In the genomic region with DNA sequence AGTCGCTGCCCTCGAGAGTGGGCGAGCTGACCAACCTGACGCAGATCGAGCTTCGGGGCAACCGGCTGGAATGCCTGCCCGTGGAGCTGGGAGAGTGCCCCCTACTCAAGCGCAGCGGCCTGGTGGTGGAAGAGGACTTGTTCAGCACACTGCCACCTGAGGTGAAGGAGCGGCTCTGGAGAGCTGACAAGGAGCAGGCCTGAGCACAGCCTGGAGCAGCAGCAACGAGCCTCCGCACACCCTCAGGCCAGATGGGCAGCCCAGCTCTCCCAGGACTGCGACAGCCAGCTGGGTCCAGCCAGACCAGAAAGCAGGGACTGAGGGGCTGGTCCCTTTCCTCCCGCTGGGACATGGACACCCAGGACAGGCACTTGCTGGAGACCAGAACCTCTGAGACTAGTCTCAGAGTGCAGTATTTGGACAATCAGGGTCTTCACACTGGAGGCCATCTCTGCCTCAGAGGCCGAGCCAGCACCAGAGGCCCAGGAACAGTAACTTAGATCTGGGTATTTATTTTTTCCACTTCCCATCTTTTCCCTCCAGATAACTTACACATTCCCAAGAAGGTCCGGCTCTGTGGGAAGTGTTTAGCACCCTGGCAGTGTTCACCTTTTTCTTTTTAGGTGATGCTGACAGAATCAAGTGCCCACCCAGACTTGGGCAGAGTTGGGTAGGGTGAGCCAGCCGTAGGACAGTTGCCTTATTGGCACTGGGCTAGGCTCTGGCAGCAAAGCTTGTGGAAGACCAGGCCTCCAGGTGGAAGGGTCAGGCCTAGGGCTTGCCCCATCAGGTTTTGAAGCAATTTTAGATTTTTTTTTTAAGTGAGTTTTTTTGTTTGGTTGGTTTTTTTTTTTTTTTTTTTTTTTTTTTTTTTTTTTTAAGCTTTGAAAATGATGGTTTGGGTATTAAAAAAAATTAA, we compare ENCODE assay signal across 12 mouse cellular contexts. TPM values are rescaled to one million over a fixed set of nuclear protein-coding genes. Genes with fewer than 3 reads are reported as not detected.
DNase-seq lines count a peak whose midpoint lies in the region; ATAC-seq and TF ChIP-seq lines count a peak whose summit lies in the region.
"Had no signal": no experiment of that assay in that cellular context is flagged by ENCODE, and none has a peak within 500 bp of the region (broad histone marks: within the 10 kb centered on the region; RNA-seq: fewer than 3 reads in every experiment).

No protein-coding gene starts in this region.

- peaks cover 19% of the 10 kb centered on the region for H3K36me3 ChIP-seq in liver, adult 2 months (ENCODE audit: control insufficient read depth, insufficient read depth, low read length)
- H3K36me3 ChIP-seq in liver, postnatal 0 days (replicated peaks; ENCODE audit: insufficient read depth, low read length): peaks cover 53% of the 10 kb centered on the region
- peaks cover 89% of the 10 kb centered on the region for H3K36me3 ChIP-seq in limb, embryonic 10.5 days

- peak overlapping the region; percentile 33 for H3K27ac ChIP-seq in liver, adult 2 months (replicated peaks; ENCODE audit: insufficient read depth, low read depth, low read length)
- no peak overlapping the region for H3K27ac ChIP-seq in liver, postnatal 0 days (ENCODE audit: low read depth)
- 0 out of 2 replicates have a peak overlapping the region, but pooled peaks have one; percentile 2 for H3K27ac ChIP-seq in limb, embryonic 10.5 days
- H3K27ac ChIP-seq: liver, embryonic 12.5 days had no signal

- WGBS in liver, adult 2 months: 87% methylated on average over 18 of the region's 18 CpGs
- 89% methylated on average over 18 of the region's 18 CpGs for WGBS in liver, postnatal 0 days (ENCODE audit: insufficient replicate concordance)
- WGBS in limb, embryonic 10.5 days: 91% methylated on average over 18 of the region's 18 CpGs

- H3K27me3 ChIP-seq in liver, adult 2 months (ENCODE audit: control insufficient read depth, insufficient read depth, low read length): no peaks in the 10 kb centered on the region
- H3K27me3 ChIP-seq in liver, postnatal 0 days (ENCODE audit: insufficient read depth, low read length): no peaks in the 10 kb centered on the region
- no peaks in the 10 kb centered on the region for H3K27me3 ChIP-seq in limb, embryonic 10.5 days (ENCODE audit: low read depth, poor library complexity, severe bottlenecking)
- H3K27me3 ChIP-seq: liver, embryonic 12.5 days had no signal

- H3K4me2 ChIP-seq in liver, postnatal 0 days (ENCODE audit: low read depth, low read length): no peak overlapping the region
- H3K4me2 ChIP-seq: liver, embryonic 12.5 days had no signal

- H3K79me2 ChIP-seq in liver, adult 2 months (ENCODE audit: control insufficient read depth, insufficient read depth, low read length): peaks cover 18% of the 10 kb centered on the region; the same call in 1 of the 2 replicates

- no peak for TF ChIP-seq POLR2A in liver, adult 2 months (IDR thresholded peaks at IDR 0.05; ENCODE audit: extremely low read depth, insufficient read depth, low read length)

- H3K9ac ChIP-seq in liver, adult 2 months (ENCODE audit: low read depth, low read length): peak overlapping the region; percentile 18; the same call in 1 of the 2 replicates
- H3K9ac ChIP-seq in liver, postnatal 0 days (replicated peaks): no peak overlapping the region
- H3K9ac ChIP-seq: liver, embryonic 12.5 days had no signal

- H3K4me1 ChIP-seq in liver, adult 2 months (ENCODE audit: control insufficient read depth, insufficient read depth, low read length): peaks cover 34% of the 10 kb centered on the region
- peaks cover 39% of the 10 kb centered on the region for H3K4me1 ChIP-seq in liver, postnatal 0 days (ENCODE audit: insufficient read depth)
- H3K4me1 ChIP-seq in limb, embryonic 10.5 days: peaks cover 32% of the 10 kb centered on the region

- H3K9me3 ChIP-seq in liver, postnatal 0 days (ENCODE audit: low read length): no peaks in the 10 kb centered on the region
- no peaks in the 10 kb centered on the region for H3K9me3 ChIP-seq in limb, embryonic 10.5 days (replicated peaks)
- H3K9me3 ChIP-seq: G1E; liver, embryonic 12.5 days had no signal

- no peak for TF ChIP-seq CTCF in liver, adult 2 months (IDR thresholded peaks at IDR 0.05; ENCODE audit: low read depth, low read length)
- TF ChIP-seq CTCF in liver, postnatal 0 days (IDR thresholded peaks at IDR 0.05; ENCODE audit: low read depth): no peak

- H3K4me3 ChIP-seq in liver, adult 2 months (ENCODE audit: insufficient read depth, low read depth, low read length): no peak overlapping the region
- no peak overlapping the region for H3K4me3 ChIP-seq in liver, postnatal 0 days (ENCODE audit: low read depth, low read length)
- no peak overlapping the region for H3K4me3 ChIP-seq in limb, embryonic 10.5 days
- H3K4me3 ChIP-seq: erythroblast, embryonic 14.5 days; liver, embryonic 12.5 days had no signal

- no peak for TF ChIP-seq EP300 in liver, postnatal 0 days (IDR thresholded peaks at IDR 0.05; ENCODE audit: low read depth)

- ATAC-seq in liver, postnatal 0 days: no peak
- ATAC-seq: liver, embryonic 12.5 days had no signal

- DNase-seq in heart, adult 11 months: peak; percentile 94
- DNase-seq in heart, postnatal 4 days: no peak
- DNase-seq in liver, adult 2 months (ENCODE audit: extremely low read depth, low read depth, low spot score): no peak
- DNase-seq in liver, postnatal 0 days: no peak
- peak; percentile 45 to 55 for DNase-seq in cerebellum, postnatal 14 days
- no peak for DNase-seq in limb, embryonic 10.5 days (ENCODE audit: low spot score)
- no peak for DNase-seq in spleen, adult 18-20 months

RNA-seq across cellular contexts. Expression of gene Phyhd1, which starts 3.8 kb away (rescaled TPM):
- total RNA-seq in heart, postnatal 4 days (2021): 10 to 100 TPM; 20.6 to 26.0 TPM
- total RNA-seq in liver, adult 2 months (2014; rRNA removed): 87.4 and 97.7 TPM in 2 replicates
- polyA plus RNA-seq in liver, adult 2 months (2012; rRNA removed): 154 and 158 TPM in 2 replicates
- polyA plus RNA-seq in liver, postnatal 0 days (2015; fragmentation: Nextera tagmentation; extraction: Ambion mirVana): 19.3 and 23.2 TPM in 2 replicates
- polyA plus RNA-seq in limb, embryonic 10.5 days (2016; fragmentation: Nextera tagmentation; extraction: Ambion mirVana): 1.4 and 3.3 TPM in 2 replicates

RNA-seq across cellular contexts. Expression of gene Gm28038, which starts 18.7 kb away (rescaled TPM):
- total RNA-seq in heart, postnatal 4 days (2021): 1 to 10 TPM in 1 of 2 experiments, not detected in 1; 4.6 TPM
- total RNA-seq in liver, adult 2 months (2014; rRNA removed): not detected in 2 replicates
- not detected in 2 replicates for polyA plus RNA-seq in liver, adult 2 months (2012; rRNA removed)
- not detected in 2 replicates for polyA plus RNA-seq in liver, postnatal 0 days (2015; fragmentation: Nextera tagmentation; extraction: Ambion mirVana)
- not detected in 2 replicates for polyA plus RNA-seq in limb, embryonic 10.5 days (2016; fragmentation: Nextera tagmentation; extraction: Ambion mirVana)
- total RNA-seq: G1E; neutrophil, adult 5-6 weeks had no signal
- polyA plus RNA-seq: erythroblast, embryonic 14.5 days; G1E; large intestine, adult 2 months; liver, embryonic 12.5 days had no signal

RNA-seq across cellular contexts. Expression of gene Gm28035, which starts 21.8 kb away (rescaled TPM):
- total RNA-seq in heart, postnatal 4 days (2021): 1 to 10 TPM in 1 of 2 experiments, under 1 TPM in 1; 0.88 to 1.5 TPM
- 4.2 and 5.1 TPM in 2 replicates for total RNA-seq in liver, adult 2 months (2014; rRNA removed)
- polyA plus RNA-seq in liver, adult 2 months (2012; rRNA removed): 5.9 and 8.6 TPM in 2 replicates
- polyA plus RNA-seq in liver, postnatal 0 days (2015; fragmentation: Nextera tagmentation; extraction: Ambion mirVana): 0.14 and 0.18 TPM in 2 replicates
- 0.04 and 0.08 TPM in 2 replicates for polyA plus RNA-seq in limb, embryonic 10.5 days (2016; fragmentation: Nextera tagmentation; extraction: Ambion mirVana)
- polyA plus RNA-seq: erythroblast, embryonic 14.5 days had no signal

RNA-seq across cellular contexts. Expression of gene Dolk, which starts 24.0 kb away (rescaled TPM):
- 10 to 100 TPM; 23.6 to 23.7 TPM for total RNA-seq in heart, postnatal 4 days (2021)
- 12.2 and 14.7 TPM in 2 replicates for total RNA-seq in liver, adult 2 months (2014; rRNA removed)
- 20.3 and 20.6 TPM in 2 replicates for polyA plus RNA-seq in liver, adult 2 months (2012; rRNA removed)
- 14.0 and 14.1 TPM in 2 replicates for polyA plus RNA-seq in liver, postnatal 0 days (2015; fragmentation: Nextera tagmentation; extraction: Ambion mirVana)
- polyA plus RNA-seq in limb, embryonic 10.5 days (2016; fragmentation: Nextera tagmentation; extraction: Ambion mirVana): 26.8 and 27.5 TPM in 2 replicates

RNA-seq across cellular contexts. Expression of gene Nup188, which starts 24.0 kb away (rescaled TPM):
- total RNA-seq in heart, postnatal 4 days (2021): 10 to 100 TPM; 28.0 to 34.5 TPM
- 4.1 and 6.2 TPM in 2 replicates for total RNA-seq in liver, adult 2 months (2014; rRNA removed)
- polyA plus RNA-seq in liver, adult 2 months (2012; rRNA removed): 6.0 and 9.6 TPM in 2 replicates
- 6.2 and 7.5 TPM in 2 replicates for polyA plus RNA-seq in liver, postnatal 0 days (2015; fragmentation: Nextera tagmentation; extraction: Ambion mirVana)
- 74.4 and 77.1 TPM in 2 replicates for polyA plus RNA-seq in limb, embryonic 10.5 days (2016; fragmentation: Nextera tagmentation; extraction: Ambion mirVana)

Comparison
In these comparisons a context has a peak if more than half of its experiments do, and no peak if none do; other contexts are left out.
1. DNase-seq: peak in heart, adult 11 months (single experiment) and cerebellum, postnatal 14 days (2 of 2); none in heart, postnatal 4 days (single experiment), liver, adult 2 months (single experiment), liver, postnatal 0 days (single experiment), limb, embryonic 10.5 days (single experiment) and spleen, adult 18-20 months (0 of 2).